Mouse (Mus musculus) liver, embryonic 11.5 days (tissue): ENCODE measurements around the gene Ccng2. TPM values are rescaled to one million over a fixed set of nuclear protein-coding genes. Genes with fewer than 3 reads are reported as not detected.
A peak's percentile ranks its signal among the peaks of the same experiment; 100 is the strongest.

Experiments
- ATAC-seq: fragments of 200-750 bp; cut with Nextera tagmentation; replicated peaks from 2 replicates; pipeline ENCODE4 v1.8.0; 2017; ENCODE audit warnings: moderate number of reproducible peaks, mild to moderate bottlenecking, moderate TSS enrichment, moderate library complexity; ENCODE audit not compliant: low FRiP score
- DNase-seq: peaks from one replicate; pipeline ENCODE4 v3.0.0-alpha.2; 2017; ENCODE audit warnings: low spot score
- H3K27ac ChIP-seq: fragments of 300-500 bp; sonication (generic); 2 replicates; pipeline ENCODE4 v1.5.1; 2014; ENCODE audit warnings: mild to moderate bottlenecking, low read depth, low read length, control low read depth
- H3K27me3 ChIP-seq: fragments of 300-500 bp; sonication (generic); replicated peaks from 2 replicates; pipeline ENCODE4 v1.6.1; 2014; ENCODE audit warnings: low read length, mixed read lengths; ENCODE audit not compliant: control insufficient read depth, insufficient read depth
- H3K36me3 ChIP-seq: fragments of 300-500 bp; sonication (generic); 2 replicates; pipeline ENCODE4 v1.6.1; 2014; ENCODE audit warnings: mild to moderate bottlenecking, low read length, moderate library complexity, mixed read lengths; ENCODE audit not compliant: control insufficient read depth, insufficient read depth
- H3K4me1 ChIP-seq: fragments of 300-500 bp; sonication (generic); replicated peaks from 2 replicates; pipeline ENCODE4 v1.6.1; 2014; ENCODE audit warnings: low read length, mixed read lengths; ENCODE audit not compliant: control insufficient read depth, insufficient read depth
- H3K4me2 ChIP-seq: fragments of 300-500 bp; sonication (generic); 2 replicates; pipeline ENCODE4 v1.6.1; 2014; ENCODE audit warnings: mild to moderate bottlenecking, control low read depth, moderate library complexity
- H3K4me3 ChIP-seq: fragments of 300-500 bp; sonication (generic); 2 replicates; pipeline ENCODE4 v1.5.1; 2014; ENCODE audit warnings: low read depth, low read length, control low read depth
- H3K9ac ChIP-seq: fragments of 300-500 bp; sonication (generic); 2 replicates; pipeline ENCODE4 v1.6.1; 2014; ENCODE audit warnings: low read depth, low read length, control low read depth
- H3K9me3 ChIP-seq: fragments of 300-500 bp; sonication (generic); 2 replicates; pipeline ENCODE4 v1.6.1; 2016; ENCODE audit warnings: low read length, inconsistent platforms, mixed read lengths; ENCODE audit not compliant: control insufficient read depth
- WGBS: fragments of 180-500 bp; shearing (Covaris S2); extraction: QIAGEN DNeasy Blood & Tissue Kit; methylation state at CpG from one replicate; pipeline ENCODE4 v1.1.7; 2014; 5-methylcytosine and 5-hydroxymethylcytosine counted together
- polyA plus RNA-seq: library from polyadenylated mRNA; unstranded; fragments of >200 nt; fragmentation: Nextera tagmentation; extraction: Ambion mirVana; gene quantifications from 2 replicates; pipeline ENCODE4 v1.2.1, GENCODE M21; 2014

Gene Ccng2
- polyA plus RNA-seq, 1 experiment from 2014 or later, result 18.0 TPM

DNA sequence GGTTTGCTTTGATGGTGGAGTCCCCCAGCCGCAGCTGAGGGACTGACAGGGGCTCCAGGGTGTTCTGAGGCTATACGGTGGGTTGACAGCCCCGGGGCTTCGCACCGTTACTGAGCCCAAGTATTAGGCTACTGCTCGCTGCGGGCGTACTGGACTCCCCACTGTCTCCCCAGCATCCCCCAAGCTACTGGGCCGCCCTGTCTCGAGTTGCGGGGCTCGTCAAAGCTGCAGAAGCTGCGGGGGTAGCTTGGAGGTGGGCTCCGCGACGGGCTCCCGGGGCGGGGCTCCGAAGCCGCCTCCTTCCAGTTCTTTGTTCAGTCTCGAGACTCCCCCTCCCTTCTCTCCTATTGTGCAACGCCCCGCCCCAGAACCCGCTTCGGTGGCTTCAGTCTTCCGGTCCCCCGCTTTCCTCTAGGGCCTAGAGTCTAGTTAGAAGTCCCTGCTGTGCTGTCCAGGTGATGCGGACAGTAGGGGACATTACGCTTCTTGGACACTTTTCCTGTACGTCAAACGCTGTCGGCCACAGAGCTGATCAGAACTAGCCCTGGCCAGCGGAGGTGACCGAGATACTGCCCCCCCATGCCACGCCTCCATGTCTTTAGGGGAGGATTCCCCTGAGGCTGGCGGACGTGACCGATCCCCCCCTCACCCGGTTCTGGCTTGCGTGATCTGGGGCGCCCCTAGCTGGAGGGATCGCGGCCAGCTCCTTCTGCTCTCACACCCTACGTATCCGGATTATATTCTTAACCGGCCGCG, 972 bp downstream of the Ccng2 start:
- Histone ChIP-seq H3K4me1 (peaks cover 26% of the 10 kb centered on the region), H3K27me3 (no peaks in the 10 kb centered on the region), H3K4me3 (peak overlapping the region; percentile 94), H3K36me3 (peaks cover 10% of the 10 kb centered on the region), H3K9ac (peak overlapping the region; percentile 82), H3K4me2 (peak overlapping the region; percentile 95), H3K27ac (peak overlapping the region; percentile 73), H3K9me3 (no peaks in the 10 kb centered on the region)
- ATAC-seq (peak; percentile 51), DNase-seq (peak; percentile 86)
- under 1% methylated on average over 48 of the region's 48 CpGs for WGBS

DNA sequence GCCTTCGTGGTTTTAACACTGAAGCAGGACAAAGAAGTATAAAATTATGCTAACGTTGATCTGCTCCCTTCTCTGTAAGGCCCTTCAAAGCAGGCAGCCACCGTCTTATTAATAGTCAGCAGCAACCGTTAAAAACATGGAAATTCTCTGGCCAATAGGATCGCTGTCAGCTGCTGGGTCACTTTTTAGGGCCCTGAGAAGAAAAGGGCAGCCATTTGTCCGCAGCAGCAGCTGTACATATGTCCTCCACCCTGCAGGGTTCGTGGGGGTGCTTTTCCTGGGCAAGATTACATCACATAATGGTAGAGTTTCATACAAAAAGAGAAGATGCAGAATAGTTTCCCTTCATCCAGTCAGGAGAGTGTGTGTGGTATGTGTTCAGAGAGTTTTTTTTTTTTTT, 3.0 kb downstream of the Ccng2 start:
- Histone ChIP-seq H3K9ac (no peak overlapping the region), H3K27ac (no peak overlapping the region), H3K4me2 (no peak overlapping the region; the same call in 1 of the 2 replicates), H3K9me3 (no peaks in the 10 kb centered on the region), H3K4me3 (no peak overlapping the region), H3K4me1 (peaks cover 9% of the 10 kb centered on the region), H3K36me3 (peaks cover 21% of the 10 kb centered on the region), H3K27me3 (no peaks in the 10 kb centered on the region)
- 75% methylated on average over 7 of the region's 7 CpGs for WGBS
- ATAC-seq (no peak), DNase-seq (no peak)

DNA sequence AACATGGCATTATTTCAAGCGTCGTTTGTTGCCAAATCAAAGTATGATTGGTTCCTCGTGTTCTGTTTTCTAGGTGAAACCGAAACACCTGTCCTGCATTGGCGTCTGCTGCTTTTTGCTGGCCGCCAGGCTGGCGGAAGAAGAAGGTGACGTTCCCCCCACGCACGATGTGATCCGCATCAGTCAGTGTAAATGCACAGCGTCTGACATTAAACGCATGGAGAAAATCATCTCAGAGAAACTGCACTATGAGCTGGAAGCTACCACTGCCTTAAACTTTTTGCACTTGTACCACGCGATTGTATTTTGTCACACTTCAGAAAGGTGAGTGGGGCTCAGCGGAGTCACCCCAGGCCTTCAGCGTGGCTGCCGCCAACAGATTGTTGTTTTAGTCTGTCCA, 3.7 kb downstream of the Ccng2 start:
- 96% methylated on average over 18 of the region's 18 CpGs for WGBS
- H3K36me3 ChIP-seq, result peaks cover 26% of the 10 kb centered on the region

DNA sequence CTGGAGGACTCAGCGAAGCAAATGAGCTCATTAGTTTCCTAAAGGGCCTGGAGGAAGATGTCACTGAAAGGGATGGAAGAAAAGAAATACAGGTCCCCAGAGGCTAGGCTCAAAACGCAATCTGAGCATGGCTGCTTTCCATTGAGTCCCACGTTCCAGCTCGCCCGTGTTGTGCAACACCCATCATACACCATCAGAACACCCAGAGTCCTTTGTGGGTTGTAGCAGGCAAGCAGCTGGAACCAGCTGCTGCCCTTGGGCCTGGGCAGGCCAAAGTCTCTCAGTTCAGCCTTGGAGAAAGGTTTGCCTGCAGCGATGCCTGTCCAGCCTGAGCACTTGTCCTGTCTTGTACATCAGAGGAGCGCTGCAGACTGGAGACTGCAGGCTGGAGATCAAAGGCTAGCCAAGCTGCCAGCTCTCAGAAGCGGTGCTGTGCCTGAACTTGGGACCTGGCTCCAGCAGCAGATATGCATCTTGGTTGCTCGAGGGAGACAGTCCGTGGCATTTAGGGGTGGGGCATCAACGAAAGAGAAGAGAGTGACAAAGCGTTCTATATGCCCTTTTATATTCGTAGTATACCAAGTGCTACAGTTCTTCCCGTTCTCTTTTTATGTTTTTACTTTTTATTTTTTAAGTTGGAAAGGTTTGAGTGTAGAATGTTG, 15.5 kb downstream of the Ccng2 start:
- no peak overlapping the region for H3K4me2 ChIP-seq
- ATAC-seq, result no peak

More for the DNA sequence above, 3.7 kb downstream of the Ccng2 start:
- H3K9ac ChIP-seq, result no peak overlapping the region
- no peaks in the 10 kb centered on the region for H3K27me3 ChIP-seq
- DNase-seq (no peak), ATAC-seq (no peak)
- no peaks in the 10 kb centered on the region for H3K9me3 ChIP-seq
- H3K27ac ChIP-seq, result no peak overlapping the region
- no peak overlapping the region for H3K4me3 ChIP-seq
- peaks cover 4% of the 10 kb centered on the region; the same call in 1 of the 2 replicates for H3K4me1 ChIP-seq
- no peak overlapping the region for H3K4me2 ChIP-seq

DNA sequence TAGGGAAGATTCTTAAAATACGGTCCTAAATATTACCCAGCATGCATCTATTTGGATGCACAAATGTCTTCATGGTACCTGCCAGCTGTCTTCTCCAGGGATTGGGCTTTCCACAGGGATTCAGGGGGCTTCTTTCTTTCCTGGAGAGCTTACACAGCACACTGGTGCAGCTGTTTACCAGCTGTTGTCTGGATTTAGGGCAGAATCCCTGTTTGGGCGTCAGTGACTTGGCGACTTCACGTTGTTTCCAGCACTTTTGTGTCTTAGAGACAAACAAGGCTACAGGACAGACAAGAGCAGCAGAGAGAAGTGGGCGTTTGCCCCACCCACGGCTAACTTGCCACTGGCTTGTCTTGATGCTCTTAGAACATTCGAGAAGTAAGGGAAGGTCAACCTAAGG, 16.1 kb downstream of the Ccng2 start:
- no peak overlapping the region for H3K27ac ChIP-seq
- H3K4me3 ChIP-seq, result no peak overlapping the region
- ATAC-seq, result no peak
- H3K9me3 ChIP-seq, result no peaks in the 10 kb centered on the region
- DNase-seq, result no peak
- no peaks in the 10 kb centered on the region for H3K36me3 ChIP-seq
- no peaks in the 10 kb centered on the region for H3K4me1 ChIP-seq
- H3K9ac ChIP-seq, result no peak overlapping the region
- no peak overlapping the region for H3K4me2 ChIP-seq
- no peaks in the 10 kb centered on the region for H3K27me3 ChIP-seq
- WGBS, result 77% methylated on average over 7 of the region's 7 CpGs

More for the DNA sequence above, 15.5 kb downstream of the Ccng2 start:
- Histone ChIP-seq H3K9ac (no peak overlapping the region), H3K27ac (no peak overlapping the region), H3K9me3 (no peaks in the 10 kb centered on the region), H3K27me3 (no peaks in the 10 kb centered on the region), H3K4me1 (no peaks in the 10 kb centered on the region), H3K36me3 (no peaks in the 10 kb centered on the region), H3K4me3 (no peak overlapping the region)
- 68% methylated on average over 14 of the region's 14 CpGs for WGBS
- DNase-seq, result no peak

DNA sequence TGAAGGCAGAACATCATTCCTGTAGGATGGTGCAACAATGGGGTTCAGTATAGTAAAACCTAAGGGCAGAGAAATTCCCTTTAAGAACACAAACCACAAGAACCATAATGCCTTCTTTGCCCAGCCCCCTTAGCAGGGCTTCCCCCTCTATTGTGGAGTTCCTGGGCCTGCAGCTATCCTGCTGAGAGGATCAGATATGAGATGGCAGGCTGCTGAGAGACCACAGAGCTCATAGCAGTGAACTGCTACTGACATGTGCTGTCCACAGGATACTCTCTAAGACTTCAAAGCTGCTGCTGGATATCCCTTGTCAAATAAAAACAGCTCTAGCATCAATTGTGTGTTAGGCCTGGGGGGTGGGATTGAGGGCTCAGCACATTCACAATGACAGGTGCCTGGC, 21.5 kb downstream of the Ccng2 start:
- Histone ChIP-seq H3K27ac (no peak overlapping the region), H3K4me3 (no peak overlapping the region), H3K36me3 (no peaks in the 10 kb centered on the region), H3K9ac (no peak overlapping the region), H3K9me3 (peaks cover 5% of the 10 kb centered on the region; the same call in 1 of the 2 replicates), H3K27me3 (no peaks in the 10 kb centered on the region), H3K4me2 (no peak overlapping the region), H3K4me1 (peaks cover 8% of the 10 kb centered on the region)
- no peak for ATAC-seq
- no peak for DNase-seq

DNA sequence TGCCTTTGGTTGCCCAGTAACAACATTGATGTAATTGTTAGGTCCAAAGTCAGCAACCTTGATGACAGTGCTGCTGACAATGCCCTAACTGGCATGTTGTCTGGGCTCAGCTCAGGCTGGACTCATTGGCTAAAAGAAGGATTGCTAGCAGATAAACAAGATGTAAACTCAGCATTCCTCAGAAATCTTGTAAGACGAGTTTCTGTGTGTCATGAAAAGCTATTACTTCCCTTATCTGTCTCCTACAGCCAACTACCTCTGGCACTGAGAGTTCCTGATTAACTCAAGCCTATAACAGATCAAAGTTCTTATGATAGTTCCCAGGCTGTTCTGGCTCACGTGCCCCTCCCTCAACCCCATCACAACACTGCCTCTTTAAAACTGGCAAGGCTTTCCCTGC, 23.2 kb downstream of the Ccng2 start:
- no peak overlapping the region for H3K4me3 ChIP-seq
- H3K4me1 ChIP-seq, result peaks cover 8% of the 10 kb centered on the region
- no peaks in the 10 kb centered on the region for H3K36me3 ChIP-seq
- H3K4me2 ChIP-seq, result no peak overlapping the region
- H3K9ac ChIP-seq, result no peak overlapping the region
- ATAC-seq (peak; percentile 87), DNase-seq (no peak)
- H3K27me3 ChIP-seq, result no peaks in the 10 kb centered on the region
- H3K9me3 ChIP-seq, result peaks cover 5% of the 10 kb centered on the region; the same call in 1 of the 2 replicates
- H3K27ac ChIP-seq, result no peak overlapping the region
- 9% methylated on average over 2 of the region's 2 CpGs for WGBS

DNA sequence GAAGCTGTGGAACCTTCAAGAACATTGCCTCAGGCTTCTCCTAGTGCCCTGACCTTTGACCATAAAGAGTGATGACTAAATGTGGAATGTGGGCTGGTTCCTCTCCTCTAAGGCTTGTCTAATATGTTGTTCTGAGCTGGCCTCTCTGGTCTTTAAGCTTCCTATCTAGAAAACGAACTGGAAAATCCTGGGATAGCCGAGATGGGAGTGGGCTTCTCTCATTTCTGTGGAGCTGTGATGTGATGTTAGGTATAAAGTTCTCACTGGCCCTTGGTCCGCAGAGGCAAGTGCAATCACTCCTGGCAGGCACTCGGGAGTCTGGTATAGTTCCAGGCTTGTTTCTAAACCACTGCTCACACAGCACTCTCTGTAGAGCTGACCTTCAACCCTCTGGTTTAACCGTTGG, 29.3 kb downstream of the Ccng2 start:
- no peak overlapping the region for H3K4me3 ChIP-seq
- DNase-seq (peak; percentile 14), ATAC-seq (no peak)
- H3K36me3 ChIP-seq, result no peaks in the 10 kb centered on the region
- H3K4me2 ChIP-seq, result no peak overlapping the region
- peaks cover 5% of the 10 kb centered on the region; the same call in 1 of the 2 replicates for H3K9me3 ChIP-seq
- no peaks in the 10 kb centered on the region for H3K4me1 ChIP-seq
- 60% methylated on average over 5 of the region's 5 CpGs for WGBS
- H3K9ac ChIP-seq, result no peak overlapping the region
- no peaks in the 10 kb centered on the region for H3K27me3 ChIP-seq
- no peak overlapping the region for H3K27ac ChIP-seq

DNA sequence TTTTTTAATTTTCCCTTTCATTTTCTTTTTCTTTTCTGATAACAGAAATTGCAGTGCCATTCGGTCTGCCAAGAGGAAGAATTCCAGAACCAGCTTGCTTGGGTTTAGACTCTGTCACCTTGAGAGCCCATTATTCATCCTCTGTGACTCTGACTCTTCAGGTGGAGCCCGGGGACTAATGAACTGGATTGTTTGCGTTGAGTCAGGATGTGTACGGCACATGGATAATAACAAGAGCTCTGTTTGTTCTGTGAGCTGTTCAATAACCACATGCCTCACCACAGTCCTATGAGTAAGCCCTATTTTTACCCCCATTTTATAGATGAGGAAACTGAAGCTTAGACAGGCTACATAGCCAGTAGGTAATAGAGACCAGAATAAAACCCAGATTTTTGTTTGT, 29.7 kb downstream of the Ccng2 start:
- peaks cover 5% of the 10 kb centered on the region; the same call in 1 of the 2 replicates for H3K9me3 ChIP-seq
- no peak overlapping the region for H3K9ac ChIP-seq
- no peak overlapping the region for H3K4me3 ChIP-seq
- H3K36me3 ChIP-seq, result no peaks in the 10 kb centered on the region
- H3K4me2 ChIP-seq, result no peak overlapping the region
- H3K4me1 ChIP-seq, result no peaks in the 10 kb centered on the region
- no peaks in the 10 kb centered on the region for H3K27me3 ChIP-seq
- no peak for ATAC-seq
- 73% methylated on average over 4 of the region's 4 CpGs for WGBS
- peak; percentile 16 for DNase-seq
- no peak overlapping the region for H3K27ac ChIP-seq
